Mouse (Mus musculus) embryonic facial prominence, embryonic 12.5 days (tissue): Measurements from ENCODE around the gene Gm973. TPM values are rescaled to one million over a fixed set of nuclear protein-coding genes. Genes with fewer than 3 reads are reported as not detected.

Source experiments
- ATAC-seq: fragments of 200-750 bp; cut with Nextera tagmentation; 2 replicates; pipeline ENCODE4 v1.8.0; 2017; ENCODE audit not compliant: insufficient number of reproducible peaks, insufficient read depth, low FRiP score, low TSS enrichment
- H3K27ac ChIP-seq: fragments of 300-500 bp; sonication (generic); 2 replicates; pipeline ENCODE4 v1.5.1; 2016; ENCODE audit warnings: mild to moderate bottlenecking
- H3K27me3 ChIP-seq: fragments of 300-500 bp; sonication (generic); 2 replicates; pipeline ENCODE4 v1.6.1; 2016; ENCODE audit warnings: mild to moderate bottlenecking, moderate library complexity
- H3K36me3 ChIP-seq: fragments of 300-500 bp; sonication (generic); 2 replicates; pipeline ENCODE4 v1.6.1; 2016; ENCODE audit warnings: mild to moderate bottlenecking
- H3K4me1 ChIP-seq: fragments of 300-500 bp; sonication (generic); 2 replicates; pipeline ENCODE4 v1.6.1; 2016
- H3K4me2 ChIP-seq: fragments of 300-500 bp; sonication (generic); replicated peaks from 2 replicates; pipeline ENCODE4 v1.6.1; 2016; ENCODE audit warnings: mild to moderate bottlenecking, moderate library complexity
- H3K4me3 ChIP-seq: fragments of 300-500 bp; sonication (generic); 2 replicates; pipeline ENCODE4 v1.5.1; 2016; ENCODE audit warnings: mild to moderate bottlenecking
- H3K9ac ChIP-seq: fragments of 300-500 bp; sonication (generic); 2 replicates; pipeline ENCODE4 v1.6.1; 2016; ENCODE audit warnings: mild to moderate bottlenecking, moderate library complexity
- H3K9me3 ChIP-seq: fragments of 300-500 bp; sonication (generic); 2 replicates; pipeline ENCODE4 v1.6.1; 2016; ENCODE audit warnings: mild to moderate bottlenecking, moderate library complexity
- WGBS: fragments of 180-500 bp; shearing (Covaris S2); methylation state at CpG from one replicate; pipeline ENCODE4 v1.1.7; 2016; 5-methylcytosine and 5-hydroxymethylcytosine counted together
- polyA plus RNA-seq: library from polyadenylated mRNA; unstranded; fragments of >200 nt; fragmentation: Nextera tagmentation; extraction: Ambion mirVana; gene quantifications from 2 replicates; pipeline ENCODE4 v1.2.1, GENCODE M21; 2016

The Gm973 gene
- polyA plus RNA-seq, 1 experiment from 2014 or later, result 0.82 TPM

DNA sequence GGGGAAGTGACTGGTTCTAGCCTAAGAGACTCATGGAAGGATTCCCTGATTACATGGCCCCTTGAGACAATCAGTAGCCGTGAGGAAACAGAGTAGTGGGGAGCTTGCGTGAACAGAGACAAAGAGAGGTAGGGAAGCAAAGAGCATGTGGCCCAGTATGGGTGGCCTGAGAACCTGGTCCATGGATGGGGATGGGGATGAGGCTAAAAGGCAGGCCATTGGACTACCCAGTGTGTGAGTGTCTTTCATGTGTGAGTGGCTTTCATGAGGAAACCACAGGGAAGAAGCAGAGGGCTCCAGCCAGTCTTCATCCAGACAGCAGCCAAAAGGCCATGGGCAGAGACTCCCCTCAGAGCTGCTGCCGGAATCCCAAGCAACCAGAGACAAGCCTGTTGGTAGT, 57.8 kb downstream of the Gm973 start:
- 0 out of 2 replicates have a peak overlapping the region, but pooled peaks have one; percentile 69 for H3K27ac ChIP-seq
- no peak overlapping the region for H3K4me3 ChIP-seq
- H3K4me2 ChIP-seq, result peak overlapping the region; percentile 45; the same call in 1 of the 2 replicates

GRCm38 (mm10) chr1:59574262-59575187, 58.5 kb downstream of the Gm973 start:
- Histone ChIP-seq H3K36me3 (no peaks in the 10 kb centered on the region), H3K9me3 (no peaks in the 10 kb centered on the region), H3K27me3 (no peaks in the 10 kb centered on the region), H3K9ac (peak overlapping the region; percentile 45; the same call in 1 of the 2 replicates), H3K4me2 (peak overlapping the region; percentile 45), H3K4me1 (peaks cover 18% of the 10 kb centered on the region), H3K4me3 (peak overlapping the region; percentile 19; the same call in 1 of the 2 replicates), H3K27ac (peak overlapping the region; percentile 69)
- peak; percentile 69; the same call in 1 of the 2 replicates for ATAC-seq
- WGBS, result 26% methylated on average over 21 of the region's 21 CpGs

More for the DNA sequence above, 57.8 kb downstream of the Gm973 start:
- no peak overlapping the region for H3K9ac ChIP-seq
- H3K4me1 ChIP-seq, result peaks cover 18% of the 10 kb centered on the region
- WGBS, result 62% methylated on average over 3 of the region's 3 CpGs
- ATAC-seq, result no peak
- H3K27me3 ChIP-seq, result no peaks in the 10 kb centered on the region
- H3K36me3 ChIP-seq, result no peaks in the 10 kb centered on the region
- H3K9me3 ChIP-seq, result no peaks in the 10 kb centered on the region

DNA sequence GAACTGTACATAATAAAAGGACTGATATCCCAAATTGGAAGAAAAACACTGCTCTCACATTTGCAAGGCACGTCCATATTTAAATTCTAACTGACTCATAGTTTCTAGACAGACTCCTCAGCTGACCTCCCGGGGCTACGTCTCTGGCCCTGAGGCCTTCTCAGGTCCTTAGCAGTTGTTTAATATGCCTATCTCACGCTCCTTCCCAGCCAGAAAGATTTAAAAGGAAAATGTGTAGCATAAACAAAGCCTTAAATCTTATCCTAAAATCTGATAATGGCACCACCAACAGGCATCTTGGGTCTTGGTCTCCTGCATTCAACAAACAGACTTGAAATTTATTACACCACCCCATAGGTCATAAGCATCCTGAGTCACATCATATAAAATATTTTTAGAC, 62.7 kb downstream of the Gm973 start:
- Histone ChIP-seq H3K27me3 (no peaks in the 10 kb centered on the region), H3K4me1 (peaks cover 14% of the 10 kb centered on the region), H3K4me3 (no peak overlapping the region), H3K4me2 (no peak overlapping the region), H3K27ac (no peak overlapping the region), H3K9me3 (no peaks in the 10 kb centered on the region), H3K36me3 (no peaks in the 10 kb centered on the region), H3K9ac (no peak overlapping the region)
- no peak for ATAC-seq
- 67% methylated on average over 4 of the region's 4 CpGs for WGBS

- Histone ChIP-seq H3K27me3 (no peaks in the 10 kb centered on the region), H3K4me2 (no peak overlapping the region), H3K9ac (no peak overlapping the region), H3K36me3 (no peaks in the 10 kb centered on the region), H3K4me3 (no peak overlapping the region), H3K9me3 (no peaks in the 10 kb centered on the region), H3K4me1 (peaks cover 10% of the 10 kb centered on the region), H3K27ac (no peak overlapping the region)
- WGBS, result 81% methylated on average over 5 of the region's 5 CpGs
- no peak for ATAC-seq
Observed at GRCm38 (mm10) chr1:59579327-59579726, 63.3 kb downstream of the Gm973 start.

DNA sequence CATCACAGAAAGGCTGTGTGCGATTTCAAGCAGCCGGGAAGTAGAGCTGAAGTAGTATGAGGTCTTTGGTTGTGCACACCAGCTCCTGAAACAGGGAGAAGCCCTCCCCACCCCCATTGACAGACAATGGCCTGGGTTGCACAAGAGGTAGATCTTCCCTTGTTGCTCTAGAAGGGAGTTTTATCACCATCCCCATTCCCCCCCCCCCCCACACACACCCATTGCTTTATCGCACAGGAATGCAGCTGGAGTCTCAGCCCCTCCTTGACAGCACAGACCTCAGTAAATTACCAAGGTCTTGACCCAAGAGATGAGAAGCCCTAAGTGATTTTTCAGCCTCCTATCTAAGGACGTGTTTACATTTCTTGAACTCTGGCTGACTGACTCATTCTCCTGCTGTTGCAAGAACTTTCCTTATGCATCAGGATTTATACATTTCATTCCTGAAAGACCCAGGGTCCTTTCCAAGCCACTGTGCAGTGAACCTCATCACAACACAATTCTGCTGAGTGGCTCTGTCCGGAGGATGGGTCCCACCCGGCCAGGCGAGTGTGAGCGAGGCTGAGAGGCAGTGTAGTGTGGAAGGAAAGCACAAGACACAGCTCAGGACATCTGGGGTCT, 64.2 kb downstream of the Gm973 start:
- H3K4me1 ChIP-seq, result peaks cover 5% of the 10 kb centered on the region
- no peak overlapping the region for H3K9ac ChIP-seq
- WGBS, result 48% methylated on average over 8 of the region's 8 CpGs
- no peak overlapping the region for H3K27ac ChIP-seq
- H3K27me3 ChIP-seq, result no peaks in the 10 kb centered on the region
- H3K36me3 ChIP-seq, result no peaks in the 10 kb centered on the region
- no peak for ATAC-seq
- H3K9me3 ChIP-seq, result no peaks in the 10 kb centered on the region
- H3K4me3 ChIP-seq, result no peak overlapping the region
- H3K4me2 ChIP-seq, result no peak overlapping the region

DNA sequence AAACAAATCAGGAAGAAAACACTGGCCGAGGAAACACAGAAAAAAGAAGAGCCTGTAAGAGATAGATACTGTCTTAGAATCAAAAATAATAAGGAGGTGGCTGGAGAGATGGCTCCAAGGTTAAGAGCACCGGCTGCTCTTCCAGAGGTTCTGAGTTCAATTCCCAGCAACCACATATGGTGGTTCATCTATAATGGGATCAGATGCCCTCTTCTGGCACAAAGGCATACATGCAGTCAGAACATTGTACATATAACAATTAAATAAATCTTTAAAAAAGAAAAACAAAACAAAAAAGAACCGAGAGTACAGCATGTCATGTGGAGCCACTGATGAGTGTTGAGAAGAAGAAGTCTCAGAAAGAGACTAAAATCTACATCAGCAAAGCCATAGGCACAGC, 64.8 kb downstream of the Gm973 start:
- ATAC-seq, result no peak
- H3K4me1 ChIP-seq, result peaks cover 4% of the 10 kb centered on the region; the same call in 1 of the 2 replicates
- H3K4me3 ChIP-seq, result no peak overlapping the region
- H3K36me3 ChIP-seq, result no peaks in the 10 kb centered on the region
- no peak overlapping the region for H3K9ac ChIP-seq
- H3K4me2 ChIP-seq, result no peak overlapping the region
- no peaks in the 10 kb centered on the region for H3K27me3 ChIP-seq
- no peaks in the 10 kb centered on the region for H3K9me3 ChIP-seq
- WGBS, result 81% methylated on average over 3 of the region's 3 CpGs
- no peak overlapping the region for H3K27ac ChIP-seq

GRCm38 (mm10) chr1:59584656-59585410, 68.8 kb downstream of the Gm973 start:
- Histone ChIP-seq H3K27ac (no peak overlapping the region), H3K27me3 (no peaks in the 10 kb centered on the region), H3K9me3 (no peaks in the 10 kb centered on the region), H3K4me2 (peak overlapping the region; percentile 32), H3K36me3 (no peaks in the 10 kb centered on the region), H3K4me3 (no peak overlapping the region), H3K4me1 (0 out of 2 replicates have a peak, but pooled peaks cover 4% of the 10 kb centered on the region), H3K9ac (no peak overlapping the region)
- WGBS, result 9% methylated on average over 18 of the region's 18 CpGs
- no peak for ATAC-seq

- Histone ChIP-seq H3K9ac (no peak overlapping the region), H3K4me1 (0 out of 2 replicates have a peak, but pooled peaks cover 7% of the 10 kb centered on the region), H3K4me2 (no peak overlapping the region), H3K27me3 (peaks cover 15% of the 10 kb centered on the region), H3K27ac (no peak overlapping the region), H3K4me3 (no peak overlapping the region), H3K9me3 (no peaks in the 10 kb centered on the region), H3K36me3 (no peaks in the 10 kb centered on the region)
- WGBS, result 59% methylated on average over 1 of the region's 1 CpGs
- no peak for ATAC-seq
Observed at GRCm38 (mm10) chr1:59589271-59589670, 73.2 kb downstream of the Gm973 start.

DNA sequence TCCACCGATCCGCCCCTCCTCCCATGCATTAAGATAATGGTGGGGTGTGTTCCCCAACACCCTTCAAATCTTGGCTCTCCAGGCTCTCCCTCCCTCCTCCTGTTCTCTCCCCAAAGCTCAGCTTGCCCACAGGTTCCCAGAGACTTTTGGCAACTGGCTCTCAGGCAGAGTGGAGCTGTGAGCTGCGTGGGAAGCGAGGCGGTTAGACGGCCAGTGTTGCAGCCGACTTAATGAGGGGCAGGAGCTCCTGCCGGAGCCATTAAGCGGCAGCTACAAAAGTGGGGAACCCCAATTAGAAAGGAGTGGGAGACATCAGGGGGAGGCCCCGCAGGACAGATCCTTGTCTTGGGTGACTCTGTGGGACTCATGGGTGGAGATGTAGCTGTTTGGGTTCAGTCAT, 76.3 kb downstream of the Gm973 start:
- 9% methylated on average over 10 of the region's 10 CpGs for WGBS
- Histone ChIP-seq H3K4me3 (no peak overlapping the region; the same call in 1 of the 2 replicates), H3K36me3 (no peaks in the 10 kb centered on the region), H3K27ac (no peak overlapping the region), H3K9ac (no peak overlapping the region), H3K4me2 (peak overlapping the region; percentile 30), H3K4me1 (0 out of 2 replicates have a peak, but pooled peaks cover 3% of the 10 kb centered on the region), H3K9me3 (no peaks in the 10 kb centered on the region), H3K27me3 (peaks cover 15% of the 10 kb centered on the region)
- no peak for ATAC-seq

- Histone ChIP-seq H3K4me1 (0 out of 2 replicates have a peak, but pooled peaks cover 3% of the 10 kb centered on the region), H3K9me3 (no peaks in the 10 kb centered on the region), H3K27ac (no peak overlapping the region), H3K4me3 (no peak overlapping the region; the same call in 1 of the 2 replicates), H3K36me3 (no peaks in the 10 kb centered on the region), H3K4me2 (peak overlapping the region; percentile 30; the same call in 1 of the 2 replicates), H3K9ac (no peak overlapping the region), H3K27me3 (peaks cover 15% of the 10 kb centered on the region)
- ATAC-seq, result no peak
- 24% methylated on average over 12 of the region's 12 CpGs for WGBS
Observed at GRCm38 (mm10) chr1:59592876-59593275, 76.8 kb downstream of the Gm973 start.

GRCm38 (mm10) chr1:59593622-59594035, 77.6 kb downstream of the Gm973 start:
- no peaks in the 10 kb centered on the region for H3K9me3 ChIP-seq
- no peak overlapping the region for H3K4me3 ChIP-seq
- WGBS, result 69% methylated on average over 2 of the region's 2 CpGs
- H3K4me1 ChIP-seq, result 0 out of 2 replicates have a peak, but pooled peaks cover 3% of the 10 kb centered on the region
- no peak overlapping the region for H3K9ac ChIP-seq
- no peak overlapping the region for H3K27ac ChIP-seq
- no peak overlapping the region for H3K4me2 ChIP-seq
- ATAC-seq, result no peak
- H3K27me3 ChIP-seq, result peaks cover 15% of the 10 kb centered on the region
- no peaks in the 10 kb centered on the region for H3K36me3 ChIP-seq
